Mouse (Mus musculus) midbrain, embryonic 14.5 days (tissue): ENCODE measurements at regions not wholly inside any gene's neighbourhood (a gene's known extent, or its start where the extent isn't known, plus 50 kb on each side); places are given as distances from the start of the nearest gene placed in this dataset.
"Not testable (repeated sequence)": the region's sequence is repeated elsewhere in the genome, so short reads cannot be mapped to it uniquely, and the experiment has no call there.

ENCODE experiments used
- ATAC-seq: fragments of 200-750 bp; cut with Nextera tagmentation; 2 replicates; pipeline ENCODE4 v1.8.0; 2017; ENCODE audit warnings: moderate number of reproducible peaks, moderate library complexity; ENCODE audit not compliant: low FRiP score, low TSS enrichment
- DNase-seq: peaks from one replicate; pipeline ENCODE4 v3.0.0-alpha.2; 2015
- H3K27ac ChIP-seq: fragments of 300-500 bp; sonication (generic); replicated peaks from 2 replicates; pipeline ENCODE4 v1.5.1; 2014; ENCODE audit warnings: mild to moderate bottlenecking, low read depth, low read length, moderate library complexity
- H3K27me3 ChIP-seq: fragments of 300-500 bp; sonication (generic); 2 replicates; pipeline ENCODE4 v1.6.1; 2014; ENCODE audit warnings: low read length, control low read depth, mixed read lengths; ENCODE audit not compliant: control insufficient read depth, insufficient read depth
- H3K36me3 ChIP-seq: fragments of 300-500 bp; sonication (generic); 2 replicates; pipeline ENCODE4 v1.6.1; 2014; ENCODE audit warnings: low read length, control low read depth; ENCODE audit not compliant: control insufficient read depth, insufficient read depth
- H3K4me1 ChIP-seq: fragments of 300-500 bp; sonication (generic); 2 replicates; pipeline ENCODE4 v1.6.1; 2014; ENCODE audit warnings: mild to moderate bottlenecking, antibody characterized with exemption, low read length, control low read depth; ENCODE audit not compliant: control insufficient read depth, insufficient read depth
- H3K4me2 ChIP-seq: fragments of 300-500 bp; sonication (generic); 2 replicates; pipeline ENCODE4 v1.6.1; 2014; ENCODE audit warnings: mild to moderate bottlenecking, low read length, moderate library complexity
- H3K4me3 ChIP-seq: fragments of 300-500 bp; sonication (generic); replicated peaks from 2 replicates; pipeline ENCODE4 v1.5.1; 2014; ENCODE audit warnings: low read depth, low read length
- H3K9ac ChIP-seq: fragments of 300-500 bp; sonication (generic); replicated peaks from 2 replicates; pipeline ENCODE4 v1.6.1; 2014; ENCODE audit warnings: mild to moderate bottlenecking, low read length, moderate library complexity
- H3K9me3 ChIP-seq: fragments of 300-500 bp; sonication (generic); 2 replicates; pipeline ENCODE4 v1.6.1; 2016; ENCODE audit warnings: low read length, control low read depth, mixed read lengths; ENCODE audit not compliant: control insufficient read depth
- WGBS: fragments of 180-500 bp; shearing (Covaris S2); extraction: QIAGEN DNeasy Blood & Tissue Kit; methylation state at CpG from one replicate; pipeline ENCODE4 v1.1.7; 2014; 5-methylcytosine and 5-hydroxymethylcytosine counted together

DNA sequence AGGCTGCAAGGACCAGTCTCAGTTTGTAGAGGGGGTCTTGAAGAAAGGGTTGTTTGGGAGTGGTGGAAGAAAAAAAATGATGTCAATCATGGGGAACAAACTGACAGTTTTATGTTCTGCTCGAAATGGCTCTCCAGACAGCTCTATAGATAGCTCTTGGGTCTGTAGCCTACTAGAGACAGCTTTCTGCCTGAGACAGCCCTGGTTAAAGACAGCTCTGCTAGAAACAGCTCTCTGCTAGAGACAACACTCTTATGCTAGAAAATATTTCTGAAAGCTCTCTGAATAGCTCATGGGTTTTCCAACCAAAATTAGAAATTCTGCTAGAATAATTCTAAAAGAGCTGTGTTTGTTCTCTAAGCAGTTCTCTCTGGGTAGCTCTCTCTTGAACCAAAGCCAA, 636.3 kb upstream of the Man1a start:
- H3K4me3 ChIP-seq, result no peak overlapping the region
- H3K9ac ChIP-seq, result no peak overlapping the region
- no peak for DNase-seq
- peaks cover 5% of the 10 kb centered on the region; the same call in 1 of the 2 replicates for H3K9me3 ChIP-seq
- WGBS, result 75% methylated on average over 1 of the region's 1 CpGs
- H3K27ac ChIP-seq, result no peak overlapping the region
- H3K4me1 ChIP-seq, result no peaks in the 10 kb centered on the region
- no peaks in the 10 kb centered on the region for H3K36me3 ChIP-seq
- H3K4me2 ChIP-seq, result no peak overlapping the region
- H3K27me3 ChIP-seq, result no peaks in the 10 kb centered on the region
- no peak for ATAC-seq

DNA sequence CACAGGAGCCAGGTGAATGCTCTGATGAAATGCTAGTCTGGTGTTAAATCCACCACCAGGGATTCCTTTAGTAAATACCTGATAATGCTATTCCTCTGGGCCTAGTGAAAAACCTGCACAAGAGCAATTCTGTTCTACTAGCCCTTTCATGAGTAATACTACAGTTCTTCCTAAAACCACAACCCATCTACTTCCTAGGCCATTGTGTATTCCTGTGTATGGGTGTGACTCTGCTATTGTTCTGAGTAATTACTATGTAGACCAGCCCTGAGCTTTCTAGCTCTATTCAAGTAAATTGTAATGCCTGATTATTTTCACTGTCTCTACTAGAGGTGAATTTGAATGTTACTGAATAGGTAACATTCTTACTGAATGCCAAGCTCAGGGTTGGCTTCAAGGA, 591.4 kb upstream of the Man1a start:
- H3K4me3 ChIP-seq, H3K27ac ChIP-seq, H3K9ac ChIP-seq, H3K9me3 ChIP-seq, H3K36me3 ChIP-seq, H3K27me3 ChIP-seq, ATAC-seq, H3K4me1 ChIP-seq, H3K4me2 ChIP-seq, DNase-seq: not testable (repeated sequence)
